Mouse (Mus musculus) layer of hippocampus, adult 2 months (tissue): ENCODE measurements around the gene Cd4. TPM values are rescaled to one million over a fixed set of nuclear protein-coding genes. Genes with fewer than 3 reads are reported as not detected.

ENCODE experiments used
- DNase-seq, 2 experiments: peaks; one replicate each; pipeline ENCODE4 v3.0.0; 2022; ENCODE audit warnings: low spot score in 2 of 2
- H3K27ac ChIP-seq: fragments of 200-600 bp; 2 replicates; pipeline ENCODE4 v1.8.1; 2022
- H3K4me3 ChIP-seq: fragments of 200-600 bp; 2 replicates; pipeline ENCODE4 v1.8.1; 2022; ENCODE audit warnings: mild to moderate bottlenecking
- CTCF ChIP-seq: fragments of 200-600 bp; conservative IDR thresholded peaks from 2 replicates; pipeline ENCODE4 v1.8.1; 2022; ENCODE audit warnings: antibody characterized with exemption, mild to moderate bottlenecking, moderate library complexity
- total RNA-seq, 2 experiments: library from RNA; stranded (reverse); gene quantifications; 2 replicates each; pipeline ENCODE4 v1.2.3; 2021

Cd4 gene
- total RNA-seq, 2 experiments from 2014 or later, result 0.18 to 0.47 TPM

DNA sequence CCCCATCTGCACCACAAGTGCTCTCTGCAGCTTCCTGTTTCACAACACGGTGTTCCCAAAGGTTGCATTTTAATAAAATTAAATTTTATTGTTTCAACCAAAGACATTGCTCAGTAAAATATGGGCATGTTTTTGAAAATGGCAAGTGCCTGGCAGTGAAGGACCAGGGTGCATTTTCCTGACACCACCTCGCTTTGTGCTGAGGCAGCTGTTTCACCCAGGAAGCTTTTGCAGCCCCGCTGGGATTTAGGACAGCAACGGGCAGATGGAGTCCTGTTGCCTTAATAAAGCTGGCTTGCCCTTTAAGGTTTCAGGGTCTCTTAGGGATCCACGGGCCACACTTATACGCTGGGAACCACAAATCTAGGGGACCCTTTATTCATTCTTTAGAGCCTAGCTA is 3.0 kb upstream of the Cd4 start:
- H3K4me3 ChIP-seq, result no peak overlapping the region
- no peak for DNase-seq
- TF ChIP-seq CTCF, result no peak
- no peak overlapping the region for H3K27ac ChIP-seq

DNA sequence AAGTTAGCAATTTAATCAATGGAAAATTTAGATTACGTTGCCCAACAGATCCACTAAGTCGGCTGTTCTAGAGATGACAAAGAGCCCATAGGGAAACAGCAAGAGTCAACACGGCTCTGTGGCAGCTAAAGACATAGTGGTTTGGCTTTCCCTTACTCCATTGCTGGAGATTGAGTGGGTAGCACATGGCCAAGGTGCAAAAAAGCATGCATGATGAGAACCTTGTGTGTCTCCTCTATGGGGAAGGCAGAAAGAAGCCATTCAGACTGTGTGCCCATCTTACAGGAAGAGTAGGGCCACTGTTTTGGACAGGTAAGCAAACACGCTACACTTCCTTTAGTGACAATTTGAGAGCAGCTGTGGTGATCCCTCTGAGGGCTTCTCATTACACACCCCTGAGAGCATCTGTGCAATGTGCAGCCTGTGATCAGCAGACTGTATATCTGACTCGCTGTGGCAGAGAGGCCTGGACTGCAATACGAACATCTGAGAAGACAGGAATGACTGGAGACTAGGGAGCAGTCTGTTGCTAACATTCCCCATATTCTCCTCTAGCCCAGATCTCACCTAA is 619 bp upstream of the Cd4 start:
- no peak for DNase-seq
- Histone ChIP-seq H3K27ac (no peak overlapping the region), H3K4me3 (no peak overlapping the region)
- no peak for TF ChIP-seq CTCF

DNA sequence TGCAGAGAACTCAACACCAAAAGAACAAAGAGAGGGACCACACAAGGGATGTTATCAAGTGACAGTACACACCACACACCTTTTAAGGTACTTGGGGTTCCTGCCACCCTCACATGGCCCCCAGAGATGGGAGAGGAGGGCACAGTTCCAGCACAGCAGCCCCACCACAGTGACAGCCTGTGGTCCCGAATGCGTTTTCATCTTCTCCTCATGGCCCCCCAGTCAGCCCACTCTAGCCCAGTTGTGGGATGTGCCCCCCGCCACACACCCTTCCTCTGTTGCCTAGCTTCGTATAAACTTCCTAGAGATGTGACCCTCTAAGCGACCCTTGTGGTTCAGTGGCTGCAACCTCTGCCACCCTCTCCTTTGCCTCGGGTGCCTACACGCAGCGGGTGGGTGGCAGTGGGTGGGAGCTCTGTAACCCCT is 2.1 kb downstream of the Cd4 start:
- Histone ChIP-seq H3K27ac (no peak overlapping the region), H3K4me3 (no peak overlapping the region)
- no peak for DNase-seq
- TF ChIP-seq CTCF, result no peak

DNA sequence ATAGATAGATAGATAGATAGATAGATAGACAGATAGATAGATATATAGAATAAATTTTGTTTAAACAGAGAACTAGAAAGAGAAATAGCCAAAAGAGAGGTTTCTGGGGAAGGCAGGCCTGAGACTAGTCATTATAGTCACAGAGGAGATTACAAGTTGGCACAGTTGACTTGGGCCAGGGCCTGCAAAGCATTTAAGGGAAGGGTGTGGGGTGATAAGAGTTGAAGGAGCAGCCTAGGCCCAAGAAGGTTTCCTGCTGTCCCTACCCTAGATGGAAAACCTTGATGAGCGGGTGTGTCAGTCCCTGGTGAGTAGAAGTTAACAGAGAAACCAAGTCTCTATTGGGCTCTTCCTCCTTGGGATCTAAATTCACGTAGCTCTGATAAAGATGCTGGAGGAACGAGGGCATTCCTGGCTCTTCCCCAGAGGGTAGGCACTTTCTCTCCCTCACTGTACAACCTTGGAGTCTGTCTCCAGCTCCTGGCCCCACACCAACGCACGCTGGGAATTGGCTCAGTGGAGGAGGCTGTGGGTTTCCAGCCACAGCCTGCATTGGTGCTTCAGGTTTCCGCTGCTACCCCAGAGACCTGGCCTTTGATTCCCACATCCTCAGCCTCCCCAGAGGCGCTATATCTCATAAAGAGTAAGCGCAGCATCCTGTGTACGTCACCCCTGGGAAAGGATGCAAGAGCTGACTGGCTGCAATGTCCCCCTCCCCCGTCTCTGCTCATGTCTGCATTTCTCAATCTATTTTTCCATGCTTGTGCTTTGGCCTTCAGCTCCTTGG is 3.1 kb downstream of the Cd4 start:
- TF ChIP-seq CTCF, result no peak
- H3K4me3 ChIP-seq, result no peak overlapping the region
- DNase-seq, result no peak
- H3K27ac ChIP-seq, result no peak overlapping the region

DNA sequence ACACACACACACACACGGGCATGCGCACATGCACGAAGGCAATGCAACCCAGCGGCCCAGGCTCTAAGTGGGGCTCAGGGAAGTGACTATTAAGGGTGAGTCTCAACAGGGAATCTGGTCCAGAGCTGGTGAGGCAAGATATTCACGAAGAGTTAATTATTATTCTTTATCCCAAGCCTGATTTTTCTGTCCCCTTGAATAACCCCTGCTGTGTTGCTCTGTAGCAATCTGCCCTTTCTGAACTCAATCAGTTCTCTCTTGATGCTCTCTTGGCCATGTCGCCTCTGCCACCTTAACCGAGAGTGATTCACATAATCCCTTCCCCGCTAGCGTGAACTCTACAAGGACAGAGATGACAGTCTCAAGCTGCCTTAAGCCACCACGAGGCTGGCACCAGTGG is 4.7 kb downstream of the Cd4 start:
- no peak for TF ChIP-seq CTCF

DNA sequence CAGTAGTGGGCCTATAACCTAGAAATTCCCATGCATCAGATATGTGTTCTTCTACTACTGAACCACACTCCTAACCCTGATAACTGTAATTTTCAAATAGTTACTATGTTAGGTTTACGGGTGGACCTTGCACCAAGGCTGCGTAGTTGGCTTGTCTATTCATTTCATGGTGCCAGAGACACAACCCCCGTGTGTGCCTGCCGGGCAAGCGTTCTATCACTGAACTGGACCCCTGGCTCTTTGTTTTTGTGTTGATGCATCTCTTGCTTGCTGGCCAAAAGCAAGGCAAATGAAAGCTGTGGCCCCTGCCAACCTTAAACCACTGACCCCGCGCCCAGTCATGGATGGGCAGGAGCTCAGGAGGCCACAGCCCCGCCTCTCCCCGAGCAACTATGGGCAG is 6.2 kb downstream of the Cd4 start:
- Histone ChIP-seq H3K27ac (no peak overlapping the region), H3K4me3 (no peak overlapping the region)
- no peak for TF ChIP-seq CTCF
- no peak for DNase-seq

More for the DNA sequence above, 4.7 kb downstream of the Cd4 start:
- no peak for DNase-seq
- H3K27ac ChIP-seq, result no peak overlapping the region
- no peak overlapping the region for H3K4me3 ChIP-seq

DNA sequence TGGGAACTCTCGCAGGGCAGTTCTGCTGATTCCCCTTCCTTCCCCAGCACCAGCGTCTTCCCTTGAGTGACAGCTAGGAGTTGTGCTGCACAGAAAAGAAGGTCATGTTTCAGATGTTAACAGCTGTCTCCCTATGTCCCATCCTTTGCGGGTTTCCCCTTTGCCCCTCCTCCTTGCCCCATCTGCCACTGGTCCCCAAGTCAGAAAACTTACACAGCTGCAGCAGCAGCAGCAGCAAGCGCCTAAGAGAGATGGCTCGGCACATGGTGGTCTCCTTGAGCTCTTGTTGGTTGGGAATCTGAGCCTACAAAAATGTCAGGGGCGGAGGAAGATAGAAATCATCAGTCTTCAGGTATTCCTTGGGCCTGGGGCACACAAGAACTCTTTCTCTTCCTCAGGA is 8.6 kb downstream of the Cd4 start:
- no peak for TF ChIP-seq CTCF
- Histone ChIP-seq H3K4me3 (no peak overlapping the region), H3K27ac (no peak overlapping the region)
- DNase-seq, result no peak

DNA sequence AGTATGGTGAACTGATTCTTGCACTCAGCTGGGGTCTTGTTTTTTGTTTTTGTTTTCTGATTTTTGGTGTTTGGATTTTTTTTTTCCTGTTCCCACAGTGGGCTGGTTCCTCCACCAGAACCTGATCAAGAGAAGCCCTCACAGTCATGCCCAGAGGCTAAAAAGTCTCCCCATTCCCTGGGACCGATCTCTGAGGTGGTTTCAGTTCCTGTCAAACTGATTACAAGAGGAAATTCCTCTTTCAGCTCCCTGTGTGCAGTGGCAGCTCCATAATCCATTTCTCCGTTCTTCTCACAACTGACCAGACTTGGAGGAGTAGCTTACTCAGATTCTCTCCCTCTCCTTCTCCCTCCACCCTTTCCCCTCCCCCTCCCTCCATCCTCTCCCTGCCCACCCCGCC is 13.7 kb downstream of the Cd4 start:
- no peak for TF ChIP-seq CTCF
- no peak for DNase-seq
- H3K27ac ChIP-seq, result no peak overlapping the region
- H3K4me3 ChIP-seq, result no peak overlapping the region

DNA sequence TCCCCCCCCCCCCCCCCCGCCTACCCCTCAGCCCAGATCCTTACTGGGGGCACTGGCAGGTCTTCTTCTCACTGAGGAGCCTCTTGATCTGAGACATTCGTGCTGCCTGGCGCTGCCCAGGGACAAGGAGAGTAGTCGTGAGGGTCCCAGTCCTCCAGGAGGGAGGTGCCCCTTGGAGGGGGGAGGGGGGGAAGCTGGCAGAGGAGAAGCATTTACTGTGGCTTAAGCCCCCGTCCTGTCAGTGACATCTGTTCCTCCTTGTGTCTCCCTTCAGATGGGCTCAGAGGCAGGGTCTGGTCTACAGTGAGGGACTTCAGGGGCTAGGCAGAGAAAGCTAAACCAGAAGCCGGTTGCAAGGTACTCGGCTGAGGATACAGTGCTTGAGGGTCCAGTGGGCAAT is 21.5 kb downstream of the Cd4 start:
- H3K27ac ChIP-seq, result no peak overlapping the region
- DNase-seq, result no peak
- no peak overlapping the region for H3K4me3 ChIP-seq
- no peak for TF ChIP-seq CTCF

DNA sequence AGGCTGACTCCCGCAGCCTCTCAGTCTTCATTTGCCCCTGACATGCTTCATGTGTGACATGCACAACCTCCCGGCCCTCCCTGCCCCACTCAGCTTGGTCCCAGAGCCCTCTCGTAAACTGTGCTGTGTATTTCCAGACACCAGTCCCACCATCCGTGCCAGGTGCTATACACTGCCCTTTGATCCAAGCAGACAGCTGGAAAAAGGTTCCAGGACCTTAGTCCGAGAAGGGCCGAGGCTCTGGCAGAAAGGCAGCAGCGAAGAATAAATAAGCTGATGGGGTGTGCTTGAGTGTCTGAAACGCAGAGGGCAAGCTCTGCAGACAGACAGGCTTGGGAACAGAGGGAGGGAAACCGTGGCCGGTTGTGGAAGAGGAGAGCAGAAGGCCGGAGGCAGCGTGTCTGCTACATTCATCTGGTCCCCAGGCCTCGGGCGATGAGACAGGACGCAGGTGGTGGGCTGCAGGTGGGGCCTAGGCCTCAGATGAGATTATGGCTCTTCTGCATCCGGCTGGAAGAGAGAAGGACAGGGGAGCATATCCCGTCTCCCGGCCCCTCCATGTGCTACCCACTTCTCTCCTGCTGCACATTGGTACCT is 22.2 kb downstream of the Cd4 start:
- no peak for TF ChIP-seq CTCF
- no peak for DNase-seq
- no peak overlapping the region for H3K4me3 ChIP-seq
- H3K27ac ChIP-seq, result no peak overlapping the region

DNA sequence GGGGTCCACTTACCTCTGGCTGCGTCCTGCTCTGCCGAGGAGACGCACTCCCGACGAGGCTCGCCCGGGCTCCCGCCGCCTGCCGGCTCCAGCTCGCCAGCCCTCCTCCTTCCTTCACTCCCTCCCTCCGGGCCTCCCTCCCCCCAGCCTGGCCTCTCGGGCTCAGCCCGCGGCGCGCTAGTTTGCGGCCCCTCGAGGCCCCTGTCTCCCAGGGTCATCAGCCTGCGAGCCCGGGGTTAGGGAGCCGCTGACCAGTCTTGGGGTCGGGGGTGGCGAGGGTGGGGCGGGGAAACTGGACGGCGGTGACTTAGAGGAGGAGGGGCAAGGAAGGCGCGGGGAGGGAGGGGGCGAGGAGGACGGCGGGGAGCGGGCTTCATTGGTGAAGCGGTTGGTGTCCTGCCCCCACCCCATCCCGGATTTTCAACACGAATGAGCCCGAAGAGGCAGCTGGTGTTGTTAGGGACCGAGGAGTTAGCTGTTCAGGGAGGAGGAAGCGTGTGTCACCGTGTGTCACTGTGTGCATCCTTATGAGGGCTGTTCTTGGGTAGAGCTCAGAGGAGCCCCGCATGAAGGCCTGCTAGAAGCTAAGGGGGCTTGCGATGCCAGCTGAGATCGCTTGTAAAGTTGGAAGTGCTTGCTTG is 24.2 kb downstream of the Cd4 start, which contains the start of gene Gpr162:
Gene Gpr162, minus strand, starts transcription at position 326 of the 641 bp plus-strand sequence.
- Histone ChIP-seq H3K27ac (peak within 1 kb of the TSS; percentile 99), H3K4me3 (peak within 1 kb of the TSS; percentile 82)
- DNase-seq, result peak; percentile 72 to 77
- TF ChIP-seq CTCF, result peak; percentile 57

DNA sequence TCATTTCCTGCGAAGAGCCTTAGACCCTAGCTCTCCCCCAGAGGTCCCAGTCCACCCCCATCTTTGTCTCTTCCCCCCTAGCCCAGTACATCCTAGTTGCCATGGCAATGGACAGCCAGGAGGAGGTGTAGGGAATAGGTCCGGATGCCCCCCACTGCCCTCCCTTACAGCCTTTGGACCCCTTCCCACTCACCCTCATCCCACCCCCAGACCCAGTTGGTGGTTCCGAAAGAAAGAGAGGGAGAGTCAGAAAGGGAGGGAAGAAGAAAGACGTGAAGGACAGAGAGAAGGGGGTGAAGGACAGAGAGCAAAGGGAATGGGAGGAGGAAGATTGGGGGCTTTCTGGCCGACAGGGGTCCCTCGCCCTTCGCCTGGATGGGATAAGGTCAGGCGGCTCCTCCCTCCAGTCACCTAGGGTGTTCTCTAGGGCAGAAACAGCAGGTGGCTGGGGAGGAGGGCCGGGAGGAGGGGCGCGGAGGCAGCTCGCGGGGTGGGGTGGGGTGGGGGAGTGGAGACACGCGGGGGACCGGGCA is 24.8 kb downstream of the Cd4 start:
- TF ChIP-seq CTCF, result no peak
- H3K4me3 ChIP-seq, result peak overlapping the region; percentile 82
- DNase-seq, result no peak

More for the DNA sequence above, 24.8 kb downstream of the Cd4 start:
- peak overlapping the region; percentile 99 for H3K27ac ChIP-seq
